Mouse (Mus musculus): ENCODE results near the gene Cxcr5. TPM values are rescaled to one million over a fixed set of nuclear protein-coding genes. Genes with fewer than 3 reads are reported as not detected.

Cxcr5 gene
- total RNA-seq, 2 experiments from 2014 or later = not detected

GRCm38 (mm10) chr9:44500638-44501175, 61.0 kb downstream of the Cxcr5 start:
- intact Hi-C loops (cut with DNase I) = no loop called here
- no peak for DNase-seq (ENCODE audit: low spot score in 2 of 2)

- DNase-seq (ENCODE audit: low spot score in 2 of 2) = no peak
- intact Hi-C loops (cut with DNase I) = no loop called here
Observed at GRCm38 (mm10) chr9:44500163-44500533, 61.5 kb downstream of the Cxcr5 start.

GRCm38 (mm10) chr9:44499356-44500162, 62.1 kb downstream of the Cxcr5 start:
- intact Hi-C loops (cut with DNase I) = loop anchor here (2.0 kb wide), 1 partner anchor 21 kb away; no protein-coding TSS in a partner anchor

GRCm38 (mm10) chr9:44498421-44499355, 63.0 kb downstream of the Cxcr5 start:
- DNase-seq (ENCODE audit: low spot score in 2 of 2) = peak in 1 of 2 experiments; percentile 49
- intact Hi-C loops (cut with DNase I) = loop anchor here (2.0 kb wide), 1 partner anchor 20 kb away; no protein-coding TSS in a partner anchor

More at GRCm38 (mm10) chr9:44499356-44500162, 62.1 kb downstream of the Cxcr5 start:
- no peak for DNase-seq (ENCODE audit: low spot score in 2 of 2)

GRCm38 (mm10) chr9:44497624-44498377, 63.9 kb downstream of the Cxcr5 start:
- no peak for DNase-seq (ENCODE audit: low spot score in 2 of 2)
- intact Hi-C loops (cut with DNase I) = loop anchor here (2.0 kb wide), 1 partner anchor 19 kb away; no protein-coding TSS in a partner anchor

GRCm38 (mm10) chr9:44496803-44497461, 64.7 kb downstream of the Cxcr5 start:
- DNase-seq (ENCODE audit: low spot score in 2 of 2) = no peak
- intact Hi-C loops (cut with DNase I) = no loop called here

- no peak for DNase-seq (ENCODE audit: low spot score in 2 of 2)
- intact Hi-C loops (cut with DNase I) = no loop called here
Observed at GRCm38 (mm10) chr9:44495810-44496344, 65.8 kb downstream of the Cxcr5 start.

GRCm38 (mm10) chr9:44494863-44495809, 66.5 kb downstream of the Cxcr5 start:
- intact Hi-C loops (cut with DNase I) = no loop called here
- DNase-seq (ENCODE audit: low spot score in 2 of 2) = no peak

GRCm38 (mm10) chr9:44494261-44494862, 67.3 kb downstream of the Cxcr5 start:
- DNase-seq (ENCODE audit: low spot score in 2 of 2) = no peak

GRCm38 (mm10) chr9:44492631-44493461, 68.8 kb downstream of the Cxcr5 start:
- intact Hi-C loops (cut with DNase I) = no loop called here

More at GRCm38 (mm10) chr9:44494261-44494862, 67.3 kb downstream of the Cxcr5 start:
- intact Hi-C loops (cut with DNase I) = no loop called here

GRCm38 (mm10) chr9:44491351-44491750, 70.3 kb downstream of the Cxcr5 start:
- intact Hi-C loops (cut with DNase I) = no loop called here
- DNase-seq (ENCODE audit: low spot score in 2 of 2) = no peak

More at GRCm38 (mm10) chr9:44492631-44493461, 68.8 kb downstream of the Cxcr5 start:
- DNase-seq (ENCODE audit: low spot score in 2 of 2) = no peak

GRCm38 (mm10) chr9:44490086-44490967, 71.3 kb downstream of the Cxcr5 start:
- intact Hi-C loops (cut with DNase I) = no loop called here
- DNase-seq (ENCODE audit: low spot score in 2 of 2) = no peak

- intact Hi-C loops (cut with DNase I) = no loop called here
- DNase-seq (ENCODE audit: low spot score in 2 of 2) = no peak
Observed at GRCm38 (mm10) chr9:44489651-44490085, 72.0 kb downstream of the Cxcr5 start.

GRCm38 (mm10) chr9:44488855-44489381, 72.8 kb downstream of the Cxcr5 start:
- intact Hi-C loops (cut with DNase I) = no loop called here
- no peak for DNase-seq (ENCODE audit: low spot score in 2 of 2)

GRCm38 (mm10) chr9:44488416-44488815, 73.3 kb downstream of the Cxcr5 start:
- intact Hi-C loops (cut with DNase I) = no loop called here
- DNase-seq (ENCODE audit: low spot score in 2 of 2) = no peak

Data from left cerebral cortex, postnatal 36 days (tissue).